Mouse (Mus musculus) ES-E14 (cell line): Measurements from ENCODE around the gene Rdh7. TPM values are rescaled to one million over a fixed set of nuclear protein-coding genes. Genes with fewer than 3 reads are reported as not detected.
"Not testable (repeated sequence)": the region's sequence is repeated elsewhere in the genome, so short reads cannot be mapped to it uniquely, and the experiment has no call there.

Source experiments
- DNase-seq: peaks from one replicate; pipeline ENCODE4 v3.0.0-alpha.2; 2013; ENCODE audit warnings: low read depth, low spot score
- H3K27ac ChIP-seq: 2 replicates; pipeline ENCODE4 v1.5.1; 2012; ENCODE audit warnings: low read depth, mild to moderate bottlenecking, low read length, moderate library complexity, mixed read lengths; ENCODE audit not compliant: poor library complexity, insufficient read depth, severe bottlenecking
- H3K36me3 ChIP-seq: 2 replicates; pipeline ENCODE4 v1.6.1; 2012; ENCODE audit warnings: mild to moderate bottlenecking, low read length, moderate library complexity, mixed read lengths; ENCODE audit not compliant: control insufficient read depth, poor library complexity, insufficient read depth, severe bottlenecking
- H3K4me1 ChIP-seq, 2 experiments: fragments of 150-350 bp in 1 of 2; sonication (generic) in 1 of 2; 2 replicates each; pipeline ENCODE4 v1.6.1; 2012; ENCODE audit warnings: low read length in 2 of 2, mild to moderate bottlenecking in 1 of 2, mixed read lengths in 1 of 2; ENCODE audit not compliant: control insufficient read depth in 2 of 2, insufficient read depth in 2 of 2, poor library complexity in 1 of 2
- H3K4me3 ChIP-seq, 2 experiments: fragments of 150-350 bp in 1 of 2; sonication (generic) in 1 of 2; 2 replicates each; pipeline ENCODE4 v1.5.1; 2012; ENCODE audit warnings: low read length in 2 of 2, low read depth in 1 of 2, mild to moderate bottlenecking in 1 of 2, mixed read lengths in 1 of 2; ENCODE audit not compliant: insufficient read depth in 1 of 2, poor library complexity in 1 of 2, severe bottlenecking in 1 of 2
- H3K9ac ChIP-seq: 2 replicates; pipeline ENCODE4 v1.6.1; 2012; ENCODE audit warnings: low read depth, mild to moderate bottlenecking, low read length, mixed read lengths; ENCODE audit not compliant: poor library complexity, insufficient read depth, severe bottlenecking
- H3K9me3 ChIP-seq: fragments of 150-350 bp; sonication (generic); 2 replicates; pipeline ENCODE4 v1.6.1; 2012; ENCODE audit warnings: low read depth, mild to moderate bottlenecking, low read length; ENCODE audit not compliant: control insufficient read depth, insufficient read depth
- CHD2 ChIP-seq: IDR thresholded peaks from 2 replicates; pipeline ENCODE4 v1.6.1; 2014; ENCODE audit warnings: mild to moderate bottlenecking, low read depth, low read length, inconsistent platforms
- HCFC1 ChIP-seq: IDR thresholded peaks from 2 replicates; pipeline ENCODE4 v1.6.1; 2012; ENCODE audit warnings: low read length, inconsistent platforms, borderline replicate concordance; ENCODE audit not compliant: insufficient read depth
- MAFK ChIP-seq: IDR thresholded peaks from 2 replicates; pipeline ENCODE4 v1.6.1; 2014; ENCODE audit warnings: mild to moderate bottlenecking, low read depth, low read length, inconsistent platforms; ENCODE audit not compliant: insufficient read depth
- ZC3H11A ChIP-seq: IDR thresholded peaks from 2 replicates; pipeline ENCODE4 v1.6.1; 2012; ENCODE audit warnings: low read depth, mild to moderate bottlenecking, inconsistent platforms, low read length, borderline replicate concordance
- ZNF384 ChIP-seq: IDR thresholded peaks from 2 replicates; pipeline ENCODE4 v1.6.1; 2012; ENCODE audit warnings: low read depth, low read length, inconsistent platforms
- in situ Hi-C, 2 experiments: fragments of 600-800 bp; cut with MboI; formaldehyde crosslinking; loops; one replicate each; pipeline ENCODE4 v1.15.1; 2025; ENCODE audit warnings: low sequenced_read_pairs in 2 of 2, inconsistent platforms in 1 of 2; ENCODE audit not compliant: unreplicated experiment in 2 of 2
- total RNA-seq: library from RNA; depleted of rRNA; stranded (reverse); fragments of 300-350 nt; gene quantifications from 2 replicates; pipeline ENCODE4 v1.2.3, GENCODE M21; 2012

Rdh7 gene
- total RNA-seq, 1 experiment, result not detected

DNA sequence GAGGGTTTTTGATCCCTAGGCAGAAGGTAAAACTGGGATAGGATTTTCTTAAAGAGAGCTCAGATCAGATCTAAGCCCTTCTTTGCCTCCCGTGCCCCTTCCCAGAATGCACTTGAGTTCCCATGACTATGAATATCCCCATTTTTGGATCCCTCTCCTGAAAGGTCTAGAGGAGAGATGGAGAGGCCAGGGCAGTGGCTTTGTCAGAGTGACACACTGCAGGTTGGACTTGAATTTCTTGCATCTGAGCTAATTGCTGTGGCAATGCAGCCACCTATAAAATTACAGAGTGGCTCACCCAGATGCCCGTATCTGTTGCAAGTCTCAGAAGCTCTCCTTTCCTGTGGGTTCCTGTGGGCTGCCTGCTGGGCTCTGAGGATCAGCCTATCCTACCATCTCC, 9.6 kb upstream of the Rdh7 start, which contains the start of gene Sdr9c7:
Sdr9c7 (plus strand) TSS at position 301 of the 400 bp plus-strand sequence.
- Histone ChIP-seq H3K36me3 (no peaks in the 10 kb centered on the region), H3K27ac (no peak within 1 kb of the TSS), H3K9me3 (no peaks in the 10 kb centered on the region), H3K9ac (no peak within 1 kb of the TSS), H3K4me3 (no peak within 1 kb of the TSS), H3K4me1 (peaks cover 15 to 20% of the 10 kb centered on the region in 2 experiments; a peak in 3 of 4 replicates)
- in situ Hi-C loops, result no loop called here
- no peak for DNase-seq
- no peak for TF ChIP-seq CHD2
- no peak for TF ChIP-seq MAFK
- TF ChIP-seq HCFC1, result no peak
- TF ChIP-seq ZC3H11A, result no peak
- TF ChIP-seq ZNF384, result no peak

- Histone ChIP-seq H3K4me3 (no peak overlapping the region), H3K9ac (no peak overlapping the region), H3K9me3 (no peaks in the 10 kb centered on the region), H3K36me3 (no peaks in the 10 kb centered on the region), H3K4me1 (peaks cover 19 to 21% of the 10 kb centered on the region in 2 experiments), H3K27ac (no peak overlapping the region)
- no peak for DNase-seq
- no peak for TF ChIP-seq HCFC1
- no peak for TF ChIP-seq ZC3H11A
- no peak for TF ChIP-seq ZNF384
- no peak for TF ChIP-seq MAFK
- no peak for TF ChIP-seq CHD2
- in situ Hi-C loops, result no loop called here
Measured at GRCm38 (mm10) chr10:127897506-127897905, 8.9 kb upstream of the Rdh7 start.

GRCm38 (mm10) chr10:127896705-127897104, 8.1 kb upstream of the Rdh7 start:
- Histone ChIP-seq H3K36me3 (no peaks in the 10 kb centered on the region), H3K4me1 (peaks cover 19 to 22% of the 10 kb centered on the region in 2 experiments), H3K27ac (no peak overlapping the region), H3K9ac (no peak overlapping the region), H3K9me3 (no peaks in the 10 kb centered on the region), H3K4me3 (no peak overlapping the region)
- in situ Hi-C loops, result no loop called here
- no peak for DNase-seq
- TF ChIP-seq MAFK, result no peak
- TF ChIP-seq ZNF384, result no peak
- no peak for TF ChIP-seq HCFC1
- no peak for TF ChIP-seq ZC3H11A
- TF ChIP-seq CHD2, result no peak

GRCm38 (mm10) chr10:127893163-127894022, 4.8 kb upstream of the Rdh7 start:
- DNase-seq, H3K9ac ChIP-seq, H3K27ac ChIP-seq, in situ Hi-C loops, H3K4me3 ChIP-seq, H3K36me3 ChIP-seq, H3K9me3 ChIP-seq: not testable (repeated sequence)
- H3K4me1 ChIP-seq, result peaks cover 19 to 24% of the 10 kb centered on the region in 2 experiments

DNA sequence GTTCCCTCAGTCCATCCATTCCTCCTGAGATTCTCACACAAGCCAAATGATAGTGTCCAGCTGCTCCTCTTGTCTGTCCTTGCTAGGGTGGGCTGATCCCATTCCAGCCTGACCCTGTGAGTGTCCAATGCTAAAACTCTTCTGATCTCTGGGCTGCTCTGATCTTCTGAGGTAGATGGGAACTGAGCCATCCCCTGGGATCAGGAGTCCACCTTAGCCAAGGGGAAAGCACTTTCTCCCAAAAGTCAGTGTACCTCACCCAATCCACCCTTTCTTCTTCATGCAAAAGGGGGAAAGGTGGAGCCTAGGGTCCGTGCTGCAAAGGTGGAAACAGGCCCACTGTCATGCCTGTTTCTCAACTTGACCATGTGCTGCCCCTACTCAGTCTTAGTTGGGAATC, 2.9 kb upstream of the Rdh7 start:
- H3K27ac ChIP-seq, result no peak overlapping the region
- H3K36me3 ChIP-seq, result no peaks in the 10 kb centered on the region
- DNase-seq, result no peak
- H3K9me3 ChIP-seq, result no peaks in the 10 kb centered on the region
- H3K9ac ChIP-seq, result no peak overlapping the region
- peaks cover 11 to 12% of the 10 kb centered on the region in 2 experiments; a peak in 3 of 4 replicates for H3K4me1 ChIP-seq
- TF ChIP-seq HCFC1, result no peak
- in situ Hi-C loops, result no loop called here
- H3K4me3 ChIP-seq, result no peak overlapping the region
